Mouse (Mus musculus) forebrain, embryonic 10.5 days (tissue): Measurements from ENCODE around the gene Glipr1l1. TPM values are rescaled to one million over a fixed set of nuclear protein-coding genes. Genes with fewer than 3 reads are reported as not detected.
"Not testable (repeated sequence)": the region's sequence is repeated elsewhere in the genome, so short reads cannot be mapped to it uniquely, and the experiment has no call there.

Experiments
- DNase-seq: peaks from one replicate; pipeline ENCODE4 v3.0.0-alpha.2; 2017; ENCODE audit warnings: low spot score; ENCODE audit errors: extremely low spot score
- H3K27ac ChIP-seq: fragments of 300-500 bp; sonication (generic); 2 replicates; pipeline ENCODE4 v1.5.1; 2016; ENCODE audit warnings: mild to moderate bottlenecking
- H3K27me3 ChIP-seq: fragments of 300-500 bp; sonication (generic); 2 replicates; pipeline ENCODE4 v1.6.1; 2016; ENCODE audit warnings: mild to moderate bottlenecking; ENCODE audit not compliant: poor library complexity, severe bottlenecking
- H3K36me3 ChIP-seq: fragments of 300-500 bp; sonication (generic); replicated peaks from 2 replicates; pipeline ENCODE4 v1.6.1; 2016; ENCODE audit warnings: mild to moderate bottlenecking, moderate library complexity
- H3K4me1 ChIP-seq: fragments of 300-500 bp; sonication (generic); 2 replicates; pipeline ENCODE4 v1.6.1; 2016
- H3K4me3 ChIP-seq: fragments of 300-500 bp; sonication (generic); 2 replicates; pipeline ENCODE4 v1.5.1; 2016; ENCODE audit warnings: mild to moderate bottlenecking, moderate library complexity
- H3K9me3 ChIP-seq: fragments of 300-500 bp; sonication (generic); 2 replicates; pipeline ENCODE4 v1.6.1; 2016; ENCODE audit warnings: mild to moderate bottlenecking, moderate library complexity
- WGBS: fragments of 180-500 bp; shearing (Covaris S2); methylation state at CpG from one replicate; pipeline ENCODE4 v1.1.7; 2016; 5-methylcytosine and 5-hydroxymethylcytosine counted together
- polyA plus RNA-seq: library from polyadenylated mRNA; unstranded; fragments of >200 nt; fragmentation: Nextera tagmentation; extraction: Ambion mirVana; gene quantifications from 2 replicates; pipeline ENCODE4 v1.2.1, GENCODE M21; 2016

Gene Glipr1l1
- polyA plus RNA-seq, 1 experiment from 2014 or later, result not detected

- WGBS, result 81% methylated on average over 6 of the region's 6 CpGs
- not testable (repeated sequence) for H3K4me3 ChIP-seq, H3K4me1 ChIP-seq, H3K27me3 ChIP-seq, H3K27ac ChIP-seq, DNase-seq, H3K36me3 ChIP-seq, H3K9me3 ChIP-seq
These were observed 67.8 kb downstream of the Glipr1l1 start for GRCm38 (mm10) chr10:112127682-112128230.

Other genes starting within 250 kb of the Glipr1l1 start
- gene Krr1, start 87.5 kb upstream of the Glipr1l1 start, polyA plus RNA-seq, result 60.4 and 64.8 TPM in 2 replicates
- 0.82 and 1.0 TPM in 2 replicates for gene Glipr1, start 57.6 kb upstream of the Glipr1l1 start, polyA plus RNA-seq
- not detected in 2 replicates for gene Glipr1l2, start 23.2 kb downstream of the Glipr1l1 start, polyA plus RNA-seq
- gene Glipr1l3, start 100.1 kb downstream of the Glipr1l1 start, polyA plus RNA-seq, result not detected in 2 replicates
- 0.38 and 0.43 TPM in 2 replicates for gene Caps2, start 103.4 kb downstream of the Glipr1l1 start, polyA plus RNA-seq
- 0.30 and 0.32 TPM in 2 replicates for gene Kcnc2, start 210.9 kb downstream of the Glipr1l1 start, polyA plus RNA-seq